Mouse (Mus musculus): ENCODE data around the gene Sbds. TPM values are rescaled to one million over a fixed set of nuclear protein-coding genes. Genes with fewer than 3 reads are reported as not detected.
A peak's percentile ranks its signal among the peaks of the same experiment; 100 is the strongest.

The Sbds gene
- polyA plus RNA-seq, 2 experiments: 35.8 to 38.1 TPM

- Histone ChIP-seq H3K4me1 (replicated peaks; ENCODE audit: control insufficient read depth in 2 of 2, insufficient read depth in 2 of 2, low read length in 1 of 2) (no peaks in the 10 kb centered on the region), H3K9ac (replicated peaks) (no peak overlapping the region), H3K27me3 (ENCODE audit: control insufficient read depth, insufficient read depth, low read length) (no peaks in the 10 kb centered on the region), H3K36me3 (replicated peaks; ENCODE audit: control insufficient read depth, insufficient read depth, low read depth) (peaks cover 87% of the 10 kb centered on the region), H3K9me3 (ENCODE audit: control insufficient read depth, low read length) (no peaks in the 10 kb centered on the region), H3K4me2 (ENCODE audit: low read depth) (no peak overlapping the region), H3K27ac (no peak overlapping the region), H3K4me3 (ENCODE audit: insufficient read depth in 1 of 2, low read depth in 2 of 2, low read length in 2 of 2) (no peak overlapping the region)
- ATAC-seq (ENCODE audit: insufficient read depth) (no peak), DNase-seq (ENCODE audit: low read depth in 3 of 3, low spot score in 3 of 3) (no peak)
- no peak for TF ChIP-seq EP300 (IDR thresholded peaks at IDR 0.05; ENCODE audit: low read depth)
- TF ChIP-seq CTCF (IDR thresholded peaks at IDR 0.05; ENCODE audit: low read depth): no peak
- 81% methylated on average over 8 of the region's 8 CpGs for WGBS (ENCODE audit: insufficient replicate concordance)
Observed at GRCm38 (mm10) chr5:130236302-130236701, 19.0 kb downstream of the Sbds start.

GRCm38 (mm10) chr5:130228120-130228519 is 27.2 kb downstream of the Sbds start:
- Histone ChIP-seq H3K4me1 (replicated peaks; ENCODE audit: control insufficient read depth in 2 of 2, insufficient read depth in 2 of 2, low read length in 1 of 2) (peaks cover 9 to 12% of the 10 kb centered on the region in 2 experiments), H3K36me3 (replicated peaks; ENCODE audit: control insufficient read depth, insufficient read depth, low read depth) (peaks cover 41% of the 10 kb centered on the region), H3K9me3 (ENCODE audit: control insufficient read depth, low read length) (no peaks in the 10 kb centered on the region), H3K9ac (replicated peaks) (no peak overlapping the region), H3K27me3 (ENCODE audit: control insufficient read depth, insufficient read depth, low read length) (no peaks in the 10 kb centered on the region), H3K4me2 (ENCODE audit: low read depth) (no peak overlapping the region), H3K27ac (no peak overlapping the region), H3K4me3 (ENCODE audit: insufficient read depth in 1 of 2, low read depth in 2 of 2, low read length in 2 of 2) (no peak overlapping the region)
- TF ChIP-seq CTCF (IDR thresholded peaks at IDR 0.05; ENCODE audit: low read depth) (no peak), EP300 (IDR thresholded peaks at IDR 0.05; ENCODE audit: low read depth) (no peak)
- ATAC-seq (ENCODE audit: insufficient read depth) (no peak), DNase-seq (ENCODE audit: low read depth in 3 of 3, low spot score in 3 of 3) (no peak)
- WGBS (ENCODE audit: insufficient replicate concordance): 77% methylated on average over 4 of the region's 4 CpGs

DNA sequence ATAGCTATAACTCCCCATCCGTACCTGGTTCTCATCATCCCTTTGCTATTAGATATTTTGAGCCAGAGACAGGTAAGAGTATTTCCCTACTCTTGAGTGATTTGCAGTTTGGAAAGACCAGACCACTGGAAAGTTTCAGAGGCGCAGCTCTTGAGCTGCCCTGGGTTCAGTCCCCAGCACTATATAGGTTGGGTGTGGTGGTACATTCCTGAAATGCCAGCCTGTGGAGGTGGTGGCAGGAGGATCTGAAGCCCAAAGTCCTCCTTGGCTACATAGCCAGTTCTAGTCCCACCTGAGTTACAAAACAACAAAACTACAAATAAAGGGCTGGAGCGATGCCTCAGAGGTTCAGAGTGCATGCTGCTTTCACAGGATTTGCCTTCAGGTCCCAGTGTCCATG is 28.5 kb downstream of the Sbds start:
- TF ChIP-seq EP300 (IDR thresholded peaks at IDR 0.05; ENCODE audit: low read depth): no peak
- TF ChIP-seq CTCF (IDR thresholded peaks at IDR 0.05; ENCODE audit: low read depth): no peak
- H3K36me3 ChIP-seq (replicated peaks; ENCODE audit: control insufficient read depth, insufficient read depth, low read depth): peaks cover 29% of the 10 kb centered on the region

GRCm38 (mm10) chr5:130222146-130223004 is 33.0 kb downstream of the Sbds start:
- H3K27ac ChIP-seq: peak overlapping the region; percentile 83
- peak overlapping the region; percentile 91 for H3K9ac ChIP-seq (replicated peaks)
- ATAC-seq (ENCODE audit: insufficient read depth) (peak; percentile 88), DNase-seq (ENCODE audit: low read depth in 3 of 3, low spot score in 3 of 3) (peak; percentile 76 to 83 (median 81))
- H3K36me3 ChIP-seq (replicated peaks; ENCODE audit: control insufficient read depth, insufficient read depth, low read depth): peaks cover 6% of the 10 kb centered on the region; the same call in 1 of the 2 replicates
- peak overlapping the region; percentile 88 to 99 for H3K4me3 ChIP-seq (ENCODE audit: insufficient read depth in 1 of 2, low read depth in 2 of 2, low read length in 2 of 2)
- H3K4me2 ChIP-seq (ENCODE audit: low read depth): peak overlapping the region; percentile 96
- under 1% methylated on average over 88 of the region's 88 CpGs for WGBS (ENCODE audit: insufficient replicate concordance)
- no peaks in the 10 kb centered on the region for H3K27me3 ChIP-seq (ENCODE audit: control insufficient read depth, insufficient read depth, low read length)
- peaks cover 19 to 21% of the 10 kb centered on the region in 2 experiments for H3K4me1 ChIP-seq (replicated peaks; ENCODE audit: control insufficient read depth in 2 of 2, insufficient read depth in 2 of 2, low read length in 1 of 2)
- H3K9me3 ChIP-seq (ENCODE audit: control insufficient read depth, low read length): no peaks in the 10 kb centered on the region
- TF ChIP-seq EP300 (IDR thresholded peaks at IDR 0.05; ENCODE audit: low read depth) (no peak), CTCF (IDR thresholded peaks at IDR 0.05; ENCODE audit: low read depth) (peak; percentile 83)

More for the DNA sequence above, 28.5 kb downstream of the Sbds start:
- Histone ChIP-seq H3K9ac (replicated peaks) (no peak overlapping the region), H3K4me2 (ENCODE audit: low read depth) (no peak overlapping the region), H3K27me3 (ENCODE audit: control insufficient read depth, insufficient read depth, low read length) (no peaks in the 10 kb centered on the region), H3K27ac (no peak overlapping the region), H3K4me3 (ENCODE audit: insufficient read depth in 1 of 2, low read depth in 2 of 2, low read length in 2 of 2) (no peak overlapping the region), H3K9me3 (ENCODE audit: control insufficient read depth, low read length) (no peaks in the 10 kb centered on the region), H3K4me1 (replicated peaks; ENCODE audit: control insufficient read depth in 2 of 2, insufficient read depth in 2 of 2, low read length in 1 of 2) (peaks cover 10 to 14% of the 10 kb centered on the region in 2 experiments)
- ATAC-seq (ENCODE audit: insufficient read depth) (no peak), DNase-seq (ENCODE audit: low read depth in 3 of 3, low spot score in 3 of 3) (no peak)
- 88% methylated on average over 3 of the region's 3 CpGs for WGBS (ENCODE audit: insufficient replicate concordance)

- H3K9ac ChIP-seq (replicated peaks): peak overlapping the region; percentile 91
- DNase-seq (ENCODE audit: low read depth in 3 of 3, low spot score in 3 of 3): no peak
- H3K4me3 ChIP-seq (ENCODE audit: insufficient read depth in 1 of 2, low read depth in 2 of 2, low read length in 2 of 2): peak overlapping the region; percentile 88 to 99
- no peaks in the 10 kb centered on the region for H3K27me3 ChIP-seq (ENCODE audit: control insufficient read depth, insufficient read depth, low read length)
- peak; percentile 42 for ATAC-seq (ENCODE audit: insufficient read depth)
- H3K36me3 ChIP-seq (replicated peaks; ENCODE audit: control insufficient read depth, insufficient read depth, low read depth): peaks cover 6% of the 10 kb centered on the region; the same call in 1 of the 2 replicates
- 2% methylated on average over 10 of the region's 10 CpGs for WGBS (ENCODE audit: insufficient replicate concordance)
- peak overlapping the region; percentile 96 for H3K4me2 ChIP-seq (ENCODE audit: low read depth)
- no peak for TF ChIP-seq CTCF (IDR thresholded peaks at IDR 0.05; ENCODE audit: low read depth)
- peaks cover 18 to 19% of the 10 kb centered on the region in 2 experiments for H3K4me1 ChIP-seq (replicated peaks; ENCODE audit: control insufficient read depth in 2 of 2, insufficient read depth in 2 of 2, low read length in 1 of 2)
- no peaks in the 10 kb centered on the region for H3K9me3 ChIP-seq (ENCODE audit: control insufficient read depth, low read length)
- peak overlapping the region; percentile 74 for H3K27ac ChIP-seq
Observed at GRCm38 (mm10) chr5:130221760-130222145, 33.6 kb downstream of the Sbds start.
